Mouse (Mus musculus): ENCODE data around the gene Mink1.
"Not testable (repeated sequence)": the region's sequence is repeated elsewhere in the genome, so short reads cannot be mapped to it uniquely, and the experiment has no call there.

Mink1 gene

GRCm38 (mm10) chr11:70562287-70562994, at the start of gene Mink1:
Gene Mink1 (plus strand): TSS chr11:70562881.
- DNase-seq (ENCODE audit: low read depth in 2 of 2, low spot score in 2 of 2): peak; percentile 76 to 81

DNA sequence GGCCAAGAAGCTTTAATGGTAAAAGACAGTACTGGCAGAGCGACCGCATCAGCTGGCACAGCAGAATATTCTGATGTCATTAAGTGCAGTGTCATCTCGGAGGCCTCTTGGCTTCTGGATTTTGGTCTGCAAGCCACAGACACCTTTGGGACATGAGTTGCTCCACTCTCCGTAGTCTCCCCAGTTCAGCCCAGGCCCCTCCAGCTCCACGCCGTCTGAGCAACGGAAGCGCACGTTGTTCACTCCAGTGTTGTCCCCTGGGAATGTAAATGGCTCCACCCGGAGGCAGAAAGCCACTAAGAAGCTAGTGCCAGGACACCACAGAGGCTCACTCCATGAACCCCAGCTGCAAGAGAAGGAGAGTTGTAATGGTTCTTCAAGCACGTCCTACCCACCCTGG, 49.2 kb upstream of the Mink1 start:
- DNase-seq (ENCODE audit: low read depth in 2 of 2, low spot score in 2 of 2): no peak

DNA sequence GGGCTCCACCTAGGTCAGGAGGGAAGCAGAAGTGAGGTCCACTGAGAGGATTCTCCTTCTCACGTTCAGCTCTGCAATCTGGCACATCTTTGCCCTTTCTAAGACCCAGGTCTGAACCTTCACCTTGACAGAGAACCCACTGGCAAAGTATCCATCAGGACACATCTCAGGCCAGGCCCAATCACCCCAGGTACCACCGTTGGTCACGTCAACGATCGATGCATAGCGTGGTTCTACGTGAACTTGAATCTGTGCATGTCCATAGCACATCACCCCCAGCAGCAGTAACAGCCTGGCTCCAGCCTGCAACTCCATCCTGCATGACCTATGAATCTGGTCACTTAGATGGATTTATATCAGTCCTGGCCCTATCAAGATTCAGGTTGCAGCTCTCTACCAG, 48.4 kb upstream of the Mink1 start, which contains the start of gene Vmo1:
Gene Vmo1, minus strand, starts transcription at position 329 of the 400 bp plus-strand sequence.
- no peak for DNase-seq (ENCODE audit: low read depth in 2 of 2, low spot score in 2 of 2)

DNA sequence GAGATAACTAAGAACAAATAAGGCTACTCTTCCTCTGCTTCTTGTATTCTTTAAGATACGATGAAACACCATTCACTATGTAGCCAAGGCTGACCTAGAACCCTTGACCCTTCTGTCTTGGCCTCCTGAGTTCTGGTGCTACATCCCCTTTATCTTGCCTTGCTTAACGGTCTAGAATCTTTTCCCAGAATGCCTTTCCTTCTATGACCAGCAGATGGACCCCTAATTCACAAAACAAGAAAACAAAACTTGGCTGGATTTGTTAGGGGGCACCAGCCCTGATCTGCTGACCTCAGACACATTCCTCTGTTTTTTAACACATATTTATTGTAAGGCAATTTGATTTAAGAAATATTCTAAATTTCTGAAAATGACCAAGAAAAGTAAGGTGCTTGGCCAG, 46.3 kb upstream of the Mink1 start:
- DNase-seq (ENCODE audit: low read depth in 2 of 2, low spot score in 2 of 2): peak; percentile 35 to 43

GRCm38 (mm10) chr11:70518436-70518835, 44.2 kb upstream of the Mink1 start:
- no peak for DNase-seq (ENCODE audit: low read depth in 2 of 2, low spot score in 2 of 2)

GRCm38 (mm10) chr11:70518923-70519322, 43.8 kb upstream of the Mink1 start, which contains the start of gene Gltpd2:
Gene Gltpd2 (plus strand): TSS chr11:70519196.
- DNase-seq (ENCODE audit: low read depth in 2 of 2, low spot score in 2 of 2): no peak

DNA sequence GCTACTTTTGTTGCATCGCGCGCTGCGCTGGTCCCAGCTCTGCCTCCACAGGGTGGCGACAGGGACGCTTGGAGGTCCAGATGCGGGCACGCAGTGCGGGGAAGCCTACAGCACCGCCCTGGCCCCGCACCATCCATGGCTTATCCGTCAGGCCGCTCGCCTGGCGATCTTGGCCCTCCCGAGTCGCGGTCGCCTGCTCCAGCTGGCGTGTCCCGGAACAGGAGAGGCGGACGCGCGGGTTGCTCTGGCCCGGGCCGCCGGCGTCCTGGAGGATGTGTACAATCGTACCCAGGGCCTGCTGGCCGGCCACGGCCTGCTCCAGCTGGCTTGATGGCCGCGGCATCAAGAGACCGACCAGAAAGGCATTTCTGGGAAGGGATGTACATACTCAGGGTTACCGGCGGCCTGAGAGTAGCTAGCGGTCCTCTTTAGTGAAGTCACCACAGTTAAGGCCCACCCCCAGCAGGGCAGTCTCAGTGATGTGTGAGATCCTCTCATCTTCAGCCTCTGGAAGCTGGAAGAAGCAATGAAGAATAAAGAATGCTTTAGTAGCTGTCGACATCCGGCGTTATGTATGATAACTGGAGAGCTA, 42.4 kb upstream of the Mink1 start:
- DNase-seq (ENCODE audit: low read depth in 2 of 2, low spot score in 2 of 2): no peak

DNA sequence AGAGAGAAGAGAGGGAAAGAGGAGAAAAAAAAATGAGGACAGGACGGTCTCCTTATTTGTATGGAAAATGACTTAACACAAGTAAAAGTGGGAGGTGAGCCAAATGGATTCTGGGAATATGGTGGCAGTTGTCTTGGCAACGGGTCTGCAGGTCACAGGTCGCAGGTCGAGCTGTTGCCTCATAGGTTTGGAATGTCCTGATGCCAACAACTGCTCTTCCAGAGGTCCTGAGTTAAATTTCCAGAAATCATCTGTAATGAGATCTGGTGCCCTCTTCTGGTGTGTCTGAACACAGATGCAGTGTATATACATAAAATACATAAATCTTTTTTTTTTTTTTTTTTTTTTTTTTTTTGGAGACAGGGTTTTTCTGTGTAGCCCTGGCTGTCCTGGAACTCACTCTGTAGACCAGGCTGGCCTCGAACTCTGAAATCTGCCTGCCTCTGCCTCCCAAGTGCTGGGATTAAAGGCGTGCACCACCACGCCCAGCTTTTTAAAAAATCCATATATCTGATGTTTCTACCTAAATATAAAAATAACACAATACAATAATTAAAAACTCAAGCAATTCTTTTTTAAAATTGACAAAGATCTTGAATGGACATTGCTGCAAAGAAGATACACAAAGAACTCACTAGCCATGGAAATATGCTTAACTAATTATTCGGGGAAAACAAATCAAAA, 39.2 kb upstream of the Mink1 start:
- DNase-seq (ENCODE audit: low read depth in 2 of 2, low spot score in 2 of 2): not testable (repeated sequence)

- no peak for DNase-seq (ENCODE audit: low read depth in 2 of 2, low spot score in 2 of 2)
Measured at GRCm38 (mm10) chr11:70524782-70525181, 37.9 kb upstream of the Mink1 start.

GRCm38 (mm10) chr11:70525184-70525678, 37.5 kb upstream of the Mink1 start, which contains the start of gene Psmb6:
Gene Psmb6 (plus strand): TSS chr11:70525367.
- peak; percentile 84 to 87 for DNase-seq (ENCODE audit: low read depth in 2 of 2, low spot score in 2 of 2)

DNA sequence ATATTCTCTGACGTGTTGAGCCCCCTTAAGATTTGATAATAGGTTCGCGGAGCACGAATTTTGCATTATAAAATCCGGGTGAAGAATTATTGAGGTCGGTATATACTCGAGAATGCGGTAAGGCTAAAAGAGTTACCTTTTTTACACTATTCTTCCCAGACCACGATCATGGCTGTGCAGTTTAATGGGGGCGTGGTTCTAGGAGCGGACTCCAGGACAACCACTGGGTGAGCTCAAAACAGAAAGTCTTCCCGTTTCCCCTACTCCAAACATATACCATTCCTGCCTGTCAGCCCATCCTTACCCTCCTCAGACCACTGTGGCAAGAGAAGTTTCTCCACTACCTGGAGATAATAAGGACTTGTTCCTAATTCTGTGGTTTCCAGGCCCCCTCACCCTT, 37.0 kb upstream of the Mink1 start:
- no peak for DNase-seq (ENCODE audit: low read depth in 2 of 2, low spot score in 2 of 2)

GRCm38 (mm10) chr11:70526211-70526610, 36.5 kb upstream of the Mink1 start:
- DNase-seq (ENCODE audit: low read depth in 2 of 2, low spot score in 2 of 2): no peak

GRCm38 (mm10) chr11:70528610-70529009, 34.1 kb upstream of the Mink1 start:
- no peak for DNase-seq (ENCODE audit: low read depth in 2 of 2, low spot score in 2 of 2)

- DNase-seq (ENCODE audit: low read depth in 2 of 2, low spot score in 2 of 2): not testable (repeated sequence)
Measured at GRCm38 (mm10) chr11:70531065-70531464, 31.6 kb upstream of the Mink1 start.

DNA sequence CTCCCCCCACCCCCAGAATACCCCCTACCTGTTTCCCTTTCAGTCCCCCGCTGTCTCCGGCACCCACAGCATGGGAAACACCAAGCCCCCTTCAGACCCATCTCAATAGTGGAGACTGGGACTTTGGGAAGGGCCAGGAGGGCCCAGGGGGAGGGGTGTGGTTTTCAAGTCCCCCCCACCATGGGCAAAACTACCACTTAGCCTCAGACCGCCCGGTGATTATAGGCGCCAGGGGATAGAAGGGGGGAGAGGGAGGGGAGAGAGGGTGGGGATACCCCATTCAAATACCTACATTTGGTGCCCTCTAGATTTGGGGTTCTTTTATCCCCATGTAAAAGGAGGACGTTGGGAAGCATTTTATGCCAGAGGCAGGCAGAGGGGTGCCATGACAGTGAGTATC, 29.8 kb upstream of the Mink1 start, which contains the start of gene Gm40193:
Gene Gm40193, minus strand, starts transcription at position 101 of the 400 bp plus-strand sequence.
- DNase-seq (ENCODE audit: low read depth in 2 of 2, low spot score in 2 of 2): no peak

DNA sequence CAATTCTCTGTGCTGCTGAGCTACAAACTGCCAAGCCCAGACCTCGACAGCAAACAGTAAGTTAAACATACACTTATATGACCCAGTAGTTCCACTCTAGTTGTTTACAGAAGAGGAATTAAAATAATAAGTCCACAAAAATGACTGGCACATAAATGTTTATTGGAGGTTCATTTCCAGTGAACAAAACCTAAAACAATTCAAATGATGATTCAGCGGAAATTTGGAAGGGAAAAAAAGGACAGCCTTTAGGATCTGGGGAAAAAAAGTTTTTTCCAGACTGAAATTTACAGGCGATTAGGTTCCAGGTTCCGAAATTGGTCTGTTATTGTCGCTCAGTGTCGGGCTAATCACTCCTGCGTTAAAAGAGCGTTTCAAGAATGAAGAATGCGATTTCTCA, 23.3 kb upstream of the Mink1 start:
- no peak for DNase-seq (ENCODE audit: low read depth in 2 of 2, low spot score in 2 of 2)

DNA sequence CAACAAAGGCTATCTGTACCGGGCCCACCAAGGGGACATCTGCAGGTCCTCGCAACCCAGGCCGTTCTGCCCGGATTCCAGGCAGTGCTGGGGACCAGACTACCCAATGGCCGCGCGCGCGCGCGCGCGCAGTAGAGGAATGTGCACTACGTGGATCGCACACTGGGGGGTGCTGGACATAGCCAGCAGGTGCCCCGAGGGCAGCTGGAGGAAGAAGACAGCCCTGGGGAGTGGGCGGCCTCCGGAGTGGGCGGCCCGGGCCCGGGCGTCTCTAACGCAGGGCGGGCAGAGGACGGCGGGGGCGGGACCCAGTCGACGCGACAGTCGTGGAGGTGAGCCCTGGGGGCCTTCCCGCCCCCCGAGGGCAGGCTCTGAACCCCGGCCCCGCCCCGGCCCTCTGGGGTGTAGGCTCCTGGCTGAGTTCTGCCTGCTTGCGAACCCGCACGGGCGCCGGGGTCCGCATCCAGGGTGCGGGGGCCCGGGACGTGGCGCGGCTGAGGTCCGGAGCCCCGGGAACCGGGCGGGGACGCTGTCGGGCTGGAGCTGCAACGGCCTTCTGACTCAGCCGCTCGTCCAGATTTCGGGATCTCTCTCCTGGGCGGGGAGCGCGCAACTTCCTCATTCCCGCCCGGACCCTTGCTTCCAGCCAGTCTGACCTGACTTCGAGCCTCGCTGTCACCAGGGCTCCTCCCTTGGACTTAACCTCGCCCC, 22.6 kb upstream of the Mink1 start, which contains the start of gene Pld2:
Gene Pld2, plus strand, starts transcription at position 188 of the 711 bp plus-strand sequence.
- peak; percentile 78 to 84 for DNase-seq (ENCODE audit: low read depth in 2 of 2, low spot score in 2 of 2)

GRCm38 (mm10) chr11:70540928-70541327, 21.8 kb upstream of the Mink1 start:
- DNase-seq (ENCODE audit: low read depth in 2 of 2, low spot score in 2 of 2): no peak

- no peak for DNase-seq (ENCODE audit: low read depth in 2 of 2, low spot score in 2 of 2)
Measured at GRCm38 (mm10) chr11:70541415-70541814, 21.3 kb upstream of the Mink1 start.

GRCm38 (mm10) chr11:70544496-70544895, 18.2 kb upstream of the Mink1 start:
- DNase-seq (ENCODE audit: low read depth in 2 of 2, low spot score in 2 of 2): no peak

- DNase-seq (ENCODE audit: low read depth in 2 of 2, low spot score in 2 of 2): no peak
Measured at GRCm38 (mm10) chr11:70551526-70551925, 11.2 kb upstream of the Mink1 start.
